Mouse (Mus musculus): ENCODE measurements around the gene Fam76b. TPM values are rescaled to one million over a fixed set of nuclear protein-coding genes. Genes with fewer than 3 reads are reported as not detected.

The Fam76b gene
- polyA plus RNA-seq, 1 experiment, result 0.30 TPM

GRCm38 (mm10) chr9:13904091-13904779 is 76.7 kb downstream of the Fam76b start:
- Histone ChIP-seq H3K9me3 (ENCODE audit: control insufficient read depth, low read length) (no peaks in the 10 kb centered on the region), H3K27me3 (ENCODE audit: control insufficient read depth) (no peaks in the 10 kb centered on the region), H3K4me3 (replicated peaks) (no peak overlapping the region), H3K4me1 (ENCODE audit: control insufficient read depth) (no peaks in the 10 kb centered on the region), H3K36me3 (ENCODE audit: control insufficient read depth) (no peaks in the 10 kb centered on the region)
- TF ChIP-seq GATA1 (IDR thresholded peaks at IDR 0.05; ENCODE audit: low read length) (no peak), TAL1 (IDR thresholded peaks at IDR 0.05; ENCODE audit: low read length) (no peak)

Other genes with a start within 250 kb of the Fam76b start
- 0.06 and 0.13 TPM in 2 replicates for gene Mtmr2, start 79.3 kb upstream of the Fam76b start, polyA plus RNA-seq (2012)
- 1.5 TPM in 2 replicates for gene Cep57, start 609 bp upstream of the Fam76b start, polyA plus RNA-seq (2012)

Data from erythroblast, embryonic 14.5 days (primary cell).